Mouse (Mus musculus): ENCODE results near the gene Olfr1130. TPM values are rescaled to one million over a fixed set of nuclear protein-coding genes. Genes with fewer than 3 reads are reported as not detected.
"Not testable (repeated sequence)": the region's sequence is repeated elsewhere in the genome, so short reads cannot be mapped to it uniquely, and the experiment has no call there.

Gene Olfr1130
- total RNA-seq (2021): not detected
- long read RNA-seq, experiment 1: 0 reads
- long read RNA-seq, experiment 2: 0 reads

- not testable (repeated sequence) for DNase-seq
Observed at GRCm38 (mm10) chr2:87605912-87606311, at the start of gene Olfr1130. Gene Olfr1130 (plus strand): TSS chr2:87606212.

DNA sequence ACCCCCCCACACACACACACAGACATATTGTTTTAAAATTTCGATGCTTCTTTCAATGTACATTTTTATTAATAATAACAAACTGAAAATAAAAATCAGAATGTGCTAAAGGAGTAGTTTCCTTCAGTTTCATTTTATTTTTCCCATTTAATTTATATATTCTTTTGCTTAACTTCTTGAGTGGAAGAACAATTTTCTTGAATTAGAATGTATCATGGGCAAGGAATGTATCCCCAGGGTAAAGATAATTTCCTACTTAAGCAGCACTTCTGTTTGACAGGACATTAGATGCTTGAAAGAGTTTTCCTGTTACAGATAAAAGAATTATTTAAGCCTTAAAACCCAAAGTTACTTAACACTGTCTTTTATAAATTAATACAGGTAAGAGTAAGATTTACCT lies 32.4 kb upstream of the Olfr1130 start, which contains the start of gene Olfr1129:
Gene Olfr1129 (plus strand): TSS at position 301 of the 400 bp plus-strand sequence.
- not testable (repeated sequence) for DNase-seq

DNA sequence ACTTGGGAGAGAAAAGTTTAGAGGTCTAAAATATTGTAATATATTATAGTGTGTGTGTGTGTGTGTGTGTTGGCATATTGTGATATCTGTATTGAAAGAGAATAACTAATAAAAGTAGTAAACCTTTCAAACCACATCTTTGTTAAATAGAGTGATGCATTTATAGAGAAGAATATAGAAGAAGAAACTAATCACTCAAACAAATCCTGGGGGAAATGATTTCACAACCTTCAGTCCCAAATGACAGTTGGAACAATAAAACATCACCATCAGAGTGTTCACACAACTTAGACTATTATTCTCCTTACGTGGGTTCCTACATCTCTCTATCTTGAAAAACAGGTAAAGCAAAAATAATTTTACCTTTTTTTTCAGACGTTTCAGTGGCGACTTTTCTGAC lies 20.8 kb downstream of the Olfr1130 start, which contains the start of gene Olfr1131:
Gene Olfr1131 (plus strand): TSS at position 301 of the 400 bp plus-strand sequence.
- DNase-seq: no peak

DNA sequence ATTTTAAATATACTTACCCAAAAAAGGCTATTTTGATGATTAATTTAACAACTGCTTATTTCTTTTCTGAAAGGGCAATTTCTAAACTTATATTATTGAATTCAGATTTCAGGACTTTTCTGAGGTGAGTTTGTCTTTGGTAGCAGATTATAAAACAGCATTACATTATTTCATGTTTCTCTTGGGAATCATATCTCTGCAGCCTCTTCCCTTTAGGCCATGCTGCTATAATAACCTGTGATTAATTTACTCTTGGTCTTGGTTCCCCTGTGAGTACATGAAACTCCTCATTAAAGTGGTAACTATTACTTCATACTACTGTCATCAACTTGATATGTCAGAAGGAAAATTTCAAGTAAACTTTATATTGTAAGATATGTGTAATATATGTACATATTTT lies 31.4 kb downstream of the Olfr1130 start, which contains the start of gene Olfr1132:
Gene Olfr1132 (minus strand): TSS at position 101 of the 400 bp plus-strand sequence.
- no peak for DNase-seq

GRCm38 (mm10) chr2:87642441-87642840 lies 36.4 kb downstream of the Olfr1130 start:
- no peak for DNase-seq

GRCm38 (mm10) chr2:87647274-87647673 lies 41.3 kb downstream of the Olfr1130 start, which contains the start of gene Olfr1133:
Gene Olfr1133 (minus strand): TSS chr2:87647374.
- no peak for DNase-seq

DNA sequence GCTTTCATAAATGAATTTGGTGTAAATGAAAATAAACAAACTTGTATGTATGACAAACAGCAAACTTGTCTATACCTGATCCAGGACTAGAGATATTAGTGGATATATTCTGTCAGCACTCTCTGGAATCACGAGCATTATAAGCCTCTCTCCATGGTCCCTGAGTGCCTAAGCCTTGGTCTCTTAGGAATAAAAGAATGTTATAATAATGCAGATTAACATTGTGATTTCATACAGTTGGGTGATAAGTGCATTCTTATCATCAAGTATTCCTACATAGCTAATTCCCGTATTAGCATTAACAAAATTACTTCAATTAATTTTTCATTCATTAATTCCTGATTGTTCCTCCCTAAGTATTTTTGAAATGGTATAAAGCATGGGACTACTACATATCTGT lies 52.3 kb downstream of the Olfr1130 start, which contains the start of gene Olfr1134:
Gene Olfr1134 (minus strand): TSS at position 101 of the 400 bp plus-strand sequence.
- no peak for DNase-seq

Other genes with a start within 250 kb of the Olfr1130 start
- not detected for gene Olfr1121, start 236.3 kb upstream of the Olfr1130 start, total RNA-seq (2021)
- gene Olfr1122, start 220.4 kb upstream of the Olfr1130 start, total RNA-seq (2021): not detected
- not detected for gene Olfr1123, start 189.6 kb upstream of the Olfr1130 start, total RNA-seq (2021)
- not detected for gene Olfr1124, start 175.9 kb upstream of the Olfr1130 start, total RNA-seq (2021)
- gene Olfr1126, start 152.2 kb upstream of the Olfr1130 start, total RNA-seq (2021): not detected
- not detected for gene Pramel7, start 109.1 kb upstream of the Olfr1130 start, total RNA-seq (2021)
- gene Pramel6, start 99.6 kb upstream of the Olfr1130 start, total RNA-seq (2021): not detected
- gene Olfr153, start 74.4 kb upstream of the Olfr1130 start, total RNA-seq (2021): not detected
- gene Olfr1128, start 60.7 kb upstream of the Olfr1130 start, total RNA-seq (2021): not detected
- gene Olfr1129, start 32.3 kb upstream of the Olfr1130 start, total RNA-seq (2021): not detected
- gene Olfr1131, start 20.9 kb downstream of the Olfr1130 start, total RNA-seq (2021): not detected
- not detected for gene Olfr1132, start 31.3 kb downstream of the Olfr1130 start, total RNA-seq (2021)
- gene Olfr1133, start 41.2 kb downstream of the Olfr1130 start, total RNA-seq (2021): not detected
- gene Olfr1134, start 52.2 kb downstream of the Olfr1130 start, total RNA-seq (2021): not detected
- not detected for gene Olfr1135, start 67.5 kb downstream of the Olfr1130 start, total RNA-seq (2021)
- not detected for gene Olfr1136, start 87.7 kb downstream of the Olfr1130 start, total RNA-seq (2021)
- gene Olfr1137, start 107.0 kb downstream of the Olfr1130 start, total RNA-seq (2021): not detected
- gene Olfr1138, start 133.8 kb downstream of the Olfr1130 start, total RNA-seq (2021): not detected
- not detected for gene Olfr1140, start 137.5 kb downstream of the Olfr1130 start, total RNA-seq (2021)
- not detected for gene Olfr1141, start 147.8 kb downstream of the Olfr1130 start, total RNA-seq (2021)
- not detected for gene Olfr152, start 173.3 kb downstream of the Olfr1130 start, total RNA-seq (2021)
- gene Olfr1143, start 194.4 kb downstream of the Olfr1130 start, total RNA-seq (2021): not detected
- gene Olfr1145, start 203.6 kb downstream of the Olfr1130 start, total RNA-seq (2021): not detected
- gene Olfr1148, start 224.3 kb downstream of the Olfr1130 start, total RNA-seq (2021): not detected
- not detected for gene Olfr1150-ps1, start 237.8 kb downstream of the Olfr1130 start, total RNA-seq (2021)
- gene Olfr1151, start 249.7 kb downstream of the Olfr1130 start, total RNA-seq (2021): not detected